Mouse (Mus musculus): Measurements from ENCODE around the gene Dnaja2. TPM values are rescaled to one million over a fixed set of nuclear protein-coding genes. Genes with fewer than 3 reads are reported as not detected.
A peak's percentile ranks its signal among the peaks of the same experiment; 100 is the strongest.

The Dnaja2 gene
- polyA plus RNA-seq, 1 experiment from 2014 or later: 98.1 TPM

DNA sequence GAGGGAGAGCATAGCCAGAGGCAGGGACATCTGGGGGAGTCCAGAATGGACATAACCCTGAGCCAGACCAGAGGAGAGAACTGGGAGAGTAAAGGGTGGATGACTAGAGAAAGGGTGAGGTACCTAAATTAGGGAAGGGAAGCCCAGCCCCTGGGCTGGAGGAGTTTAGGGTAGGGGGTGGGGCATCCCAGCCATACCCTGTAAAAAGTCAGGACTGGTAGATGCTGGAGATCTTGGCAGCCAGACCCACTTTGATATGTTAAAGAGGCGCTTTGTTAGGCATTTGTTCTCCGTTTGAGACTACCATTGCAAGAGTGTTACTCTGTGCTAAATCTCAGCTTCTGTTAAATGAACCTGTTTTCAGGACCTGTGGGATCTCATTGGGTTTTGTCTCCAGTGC lies 56.6 kb downstream of the Dnaja2 start:
- Histone ChIP-seq H3K36me3 (ENCODE audit: control insufficient read depth, insufficient read depth, low read length) (no peaks in the 10 kb centered on the region), H3K4me2 (replicated peaks; ENCODE audit: low read depth) (no peak overlapping the region), H3K27ac (replicated peaks) (peak overlapping the region; percentile 56), H3K4me1 (replicated peaks; ENCODE audit: control insufficient read depth, insufficient read depth) (no peaks in the 10 kb centered on the region), H3K27me3 (ENCODE audit: control insufficient read depth, insufficient read depth, low read length) (no peaks in the 10 kb centered on the region), H3K4me3 (ENCODE audit: low read depth, low read length) (no peak overlapping the region), H3K9ac (ENCODE audit: low read length) (no peak overlapping the region), H3K9me3 (ENCODE audit: control insufficient read depth, low read length) (no peaks in the 10 kb centered on the region)
- no peak for TF ChIP-seq EP300 (optimal IDR thresholded peaks at IDR 0.05)
- no peak for TF ChIP-seq CTCF (IDR thresholded peaks at IDR 0.05; ENCODE audit: low read depth)
- no peak for DNase-seq (ENCODE audit: low spot score)
- no peak for ATAC-seq (ENCODE audit: low FRiP score, low TSS enrichment)
- WGBS: 33% methylated on average over 2 of the region's 2 CpGs

DNA sequence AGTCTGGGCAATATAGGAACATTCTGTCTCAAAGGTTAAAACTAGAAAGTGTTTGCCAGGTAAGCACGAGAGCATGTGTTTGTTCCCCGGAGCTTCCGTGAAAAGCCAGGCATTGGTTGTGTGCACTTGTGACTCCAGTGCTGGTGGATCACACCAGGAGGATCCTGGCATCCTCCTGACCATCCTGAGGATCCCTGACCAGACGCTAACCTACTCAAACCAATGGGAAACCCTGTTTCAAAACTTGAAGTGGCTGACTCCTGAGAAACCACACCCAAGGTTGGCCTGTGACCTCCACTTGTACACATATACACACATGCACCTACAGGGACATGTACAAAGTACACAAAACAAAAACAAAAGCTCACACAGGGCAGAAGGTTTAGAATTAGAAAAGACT lies 58.4 kb downstream of the Dnaja2 start:
- 66% methylated on average over 4 of the region's 4 CpGs for WGBS
- peak; percentile 47 for DNase-seq (ENCODE audit: low spot score)
- TF ChIP-seq EP300 (optimal IDR thresholded peaks at IDR 0.05) (no peak), CTCF (IDR thresholded peaks at IDR 0.05; ENCODE audit: low read depth) (no peak)

DNA sequence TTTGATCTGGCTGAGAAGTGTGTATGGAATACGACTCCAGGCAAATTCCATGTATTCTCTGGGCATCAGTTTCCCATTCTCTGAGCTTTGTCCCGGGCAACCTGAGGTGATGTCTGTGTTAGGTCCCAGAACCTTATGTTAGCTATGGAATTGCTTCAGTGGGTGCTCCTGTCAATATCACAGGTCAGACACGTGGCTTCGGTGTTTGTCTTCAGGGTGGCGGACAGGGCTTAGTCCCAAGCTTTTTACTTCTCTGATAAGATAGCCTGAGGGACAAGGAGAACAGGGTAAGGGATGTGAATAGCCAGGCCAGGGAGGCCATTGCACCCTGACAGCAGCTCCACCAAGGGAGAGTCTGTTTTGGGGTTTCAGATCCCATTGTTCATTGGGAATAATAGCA lies 59.0 kb downstream of the Dnaja2 start:
- no peaks in the 10 kb centered on the region for H3K4me1 ChIP-seq (replicated peaks; ENCODE audit: control insufficient read depth, insufficient read depth)
- no peak overlapping the region for H3K4me2 ChIP-seq (replicated peaks; ENCODE audit: low read depth)
- H3K9ac ChIP-seq (ENCODE audit: low read length): no peak overlapping the region
- H3K9me3 ChIP-seq (ENCODE audit: control insufficient read depth, low read length): no peaks in the 10 kb centered on the region
- no peaks in the 10 kb centered on the region for H3K27me3 ChIP-seq (ENCODE audit: control insufficient read depth, insufficient read depth, low read length)
- H3K27ac ChIP-seq (replicated peaks): peak overlapping the region; percentile 82; the same call in 1 of the 2 replicates
- WGBS: 71% methylated on average over 5 of the region's 5 CpGs
- no peak for TF ChIP-seq EP300 (optimal IDR thresholded peaks at IDR 0.05)
- TF ChIP-seq CTCF (IDR thresholded peaks at IDR 0.05; ENCODE audit: low read depth): no peak
- H3K4me3 ChIP-seq (ENCODE audit: low read depth, low read length): no peak overlapping the region
- ATAC-seq (ENCODE audit: low FRiP score, low TSS enrichment) (peak; percentile 53), DNase-seq (ENCODE audit: low spot score) (peak; percentile 71)
- H3K36me3 ChIP-seq (ENCODE audit: control insufficient read depth, insufficient read depth, low read length): no peaks in the 10 kb centered on the region

More for the DNA sequence above, 58.4 kb downstream of the Dnaja2 start:
- H3K9me3 ChIP-seq (ENCODE audit: control insufficient read depth, low read length): no peaks in the 10 kb centered on the region
- no peaks in the 10 kb centered on the region for H3K27me3 ChIP-seq (ENCODE audit: control insufficient read depth, insufficient read depth, low read length)
- no peak overlapping the region for H3K4me3 ChIP-seq (ENCODE audit: low read depth, low read length)
- H3K4me2 ChIP-seq (replicated peaks; ENCODE audit: low read depth): no peak overlapping the region; the same call in 1 of the 2 replicates
- H3K27ac ChIP-seq (replicated peaks): peak overlapping the region; percentile 82
- H3K4me1 ChIP-seq (replicated peaks; ENCODE audit: control insufficient read depth, insufficient read depth): no peaks in the 10 kb centered on the region
- no peak for ATAC-seq (ENCODE audit: low FRiP score, low TSS enrichment)
- H3K9ac ChIP-seq (ENCODE audit: low read length): no peak overlapping the region
- H3K36me3 ChIP-seq (ENCODE audit: control insufficient read depth, insufficient read depth, low read length): no peaks in the 10 kb centered on the region

DNA sequence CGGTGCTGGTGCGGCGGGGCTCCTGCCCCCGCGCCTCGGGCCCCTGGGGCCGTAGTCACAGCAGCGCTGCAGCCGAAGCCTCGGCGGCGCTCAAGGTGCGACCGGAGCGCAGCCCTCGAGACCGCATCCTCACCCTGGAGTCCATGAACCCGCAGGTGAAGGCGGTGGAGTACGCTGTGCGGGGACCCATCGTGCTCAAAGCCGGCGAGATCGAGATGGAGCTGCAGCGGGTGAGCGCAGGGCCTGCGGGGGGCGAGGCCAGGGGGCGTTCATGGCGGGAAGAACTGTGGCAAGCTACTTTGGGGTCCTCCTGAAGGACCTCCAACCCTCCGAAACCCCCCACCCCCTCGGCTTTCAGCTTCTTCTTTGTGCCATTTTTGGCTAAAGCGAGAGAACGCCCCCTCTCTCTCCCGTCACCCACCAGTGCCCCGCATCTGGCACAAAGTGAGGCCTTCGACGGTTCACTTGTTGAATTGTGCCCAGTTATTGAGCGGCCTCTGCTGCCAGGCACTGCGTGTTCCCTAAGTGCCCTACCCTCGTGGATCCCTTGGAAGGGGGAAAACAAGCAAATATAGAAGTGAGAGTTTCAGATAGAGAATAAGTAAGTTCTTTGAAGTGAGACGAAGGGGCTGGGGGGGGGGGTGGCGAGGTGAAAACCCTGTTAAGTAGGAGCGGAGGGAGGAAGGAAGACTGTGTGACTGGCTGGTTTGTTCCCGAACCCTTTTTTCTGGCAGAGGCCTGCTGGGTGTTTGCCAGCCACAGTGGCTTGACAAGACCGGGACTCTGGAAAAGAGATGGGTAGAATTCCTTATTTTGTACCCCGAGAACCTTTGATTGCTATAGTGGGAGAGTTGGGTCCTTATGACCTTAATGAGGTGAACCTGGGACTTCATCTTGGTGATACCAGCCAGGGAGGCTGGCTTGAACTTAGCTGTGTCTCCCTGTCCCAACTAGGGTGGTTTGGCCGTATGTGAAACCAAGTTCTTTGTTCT lies 61.9 kb downstream of the Dnaja2 start:
- Histone ChIP-seq H3K9me3 (ENCODE audit: control insufficient read depth, low read length) (no peaks in the 10 kb centered on the region), H3K4me1 (replicated peaks; ENCODE audit: control insufficient read depth, insufficient read depth) (no peaks in the 10 kb centered on the region), H3K4me3 (ENCODE audit: low read depth, low read length) (peak overlapping the region; percentile 80), H3K36me3 (ENCODE audit: control insufficient read depth, insufficient read depth, low read length) (no peaks in the 10 kb centered on the region), H3K9ac (ENCODE audit: low read length) (peak overlapping the region; percentile 76), H3K27ac (replicated peaks) (peak overlapping the region; percentile 65), H3K4me2 (replicated peaks; ENCODE audit: low read depth) (peak overlapping the region; percentile 99), H3K27me3 (ENCODE audit: control insufficient read depth, insufficient read depth, low read length) (no peaks in the 10 kb centered on the region)
- no peak; the same call in 1 of the 2 replicates for ATAC-seq (ENCODE audit: low FRiP score, low TSS enrichment)
- peak; percentile 35 for DNase-seq (ENCODE audit: low spot score)
- TF ChIP-seq CTCF (IDR thresholded peaks at IDR 0.05; ENCODE audit: low read depth): peak; percentile 11; the same call in 1 of the 2 replicates
- no peak for TF ChIP-seq EP300 (optimal IDR thresholded peaks at IDR 0.05)
- 6% methylated on average over 46 of the region's 49 CpGs for WGBS

DNA sequence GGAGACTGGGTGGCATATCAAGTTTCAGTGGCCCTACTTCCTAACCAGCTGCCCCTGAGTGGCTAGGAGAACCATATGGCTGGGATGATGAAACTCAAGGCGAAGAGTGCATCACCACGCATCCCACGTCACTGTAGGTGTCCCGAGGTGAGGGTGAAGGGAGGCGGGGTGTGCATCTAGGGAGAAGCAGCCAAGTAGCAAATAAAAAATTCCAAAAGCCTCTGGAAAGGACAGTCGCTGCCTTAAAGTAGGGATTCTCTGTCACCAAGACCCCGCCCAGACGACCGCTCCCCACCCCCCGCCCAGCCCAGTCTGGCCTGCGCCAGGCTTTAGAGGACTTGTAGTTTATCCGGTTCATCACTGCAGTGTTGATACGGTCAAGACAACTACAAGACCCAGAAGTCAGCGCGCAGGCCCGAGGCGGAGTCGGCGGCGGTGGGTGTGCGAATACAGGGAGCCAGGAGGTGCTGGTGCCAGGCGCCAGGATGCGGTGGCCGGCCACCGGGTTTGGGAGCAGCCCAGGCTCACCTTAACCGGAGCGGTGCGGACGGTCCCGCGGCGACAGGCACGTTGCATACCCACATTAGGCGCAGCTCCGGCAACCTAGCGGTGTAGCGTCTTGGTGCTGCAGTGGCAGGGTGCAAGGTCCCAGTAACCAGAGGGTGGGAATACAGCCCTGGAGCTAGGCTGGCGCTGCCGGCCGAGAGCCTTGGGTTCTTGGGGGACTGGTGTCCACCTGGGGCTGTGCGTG lies 62.8 kb downstream of the Dnaja2 start, which contains the start of gene Gpt2:
Gene Gpt2 (plus strand): TSS at position 452 of the 751 bp plus-strand sequence.
- H3K27me3 ChIP-seq (ENCODE audit: control insufficient read depth, insufficient read depth, low read length): no peaks in the 10 kb centered on the region
- H3K4me1 ChIP-seq (replicated peaks; ENCODE audit: control insufficient read depth, insufficient read depth): no peaks in the 10 kb centered on the region
- H3K9me3 ChIP-seq (ENCODE audit: control insufficient read depth, low read length): no peaks in the 10 kb centered on the region
- ATAC-seq (ENCODE audit: low FRiP score, low TSS enrichment) (peak; percentile 96), DNase-seq (ENCODE audit: low spot score) (peak; percentile 97)
- no peaks in the 10 kb centered on the region for H3K36me3 ChIP-seq (ENCODE audit: control insufficient read depth, insufficient read depth, low read length)
- TF ChIP-seq EP300 (optimal IDR thresholded peaks at IDR 0.05) (no peak), CTCF (IDR thresholded peaks at IDR 0.05; ENCODE audit: low read depth) (peak; percentile 39; the same call in 1 of the 2 replicates)
- H3K9ac ChIP-seq (ENCODE audit: low read length): peak within 1 kb of the TSS; percentile 76
- peak within 1 kb of the TSS; percentile 99 for H3K4me2 ChIP-seq (replicated peaks; ENCODE audit: low read depth)
- H3K4me3 ChIP-seq (ENCODE audit: low read depth, low read length): peak within 1 kb of the TSS; percentile 80
- WGBS: 1% methylated on average over 41 of the region's 41 CpGs
- H3K27ac ChIP-seq (replicated peaks): peak within 1 kb of the TSS; percentile 65

Measured in stomach, postnatal 0 days (tissue).